Comparison of ENCODE assay signal across 9 mouse cellular contexts in the genomic region with DNA sequence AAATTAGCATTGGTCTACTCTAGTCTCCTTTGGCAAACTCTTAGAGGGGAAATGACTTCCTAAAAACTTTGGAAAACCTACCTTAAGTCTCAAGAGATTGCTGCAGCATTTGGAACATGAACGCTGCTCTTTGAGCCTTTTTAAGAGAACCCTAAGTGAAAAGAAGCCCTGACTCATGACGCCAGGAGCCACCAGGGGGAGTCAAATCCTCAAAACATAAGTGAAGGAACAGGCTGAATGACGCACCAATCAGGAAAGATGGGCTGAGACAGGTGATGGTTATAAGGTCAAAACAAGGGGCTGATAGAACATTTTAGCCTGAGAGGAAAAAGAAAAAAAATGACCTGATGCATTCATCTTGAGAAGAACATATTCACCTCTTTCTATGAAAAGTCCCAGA.
DNase-seq lines count a peak whose midpoint lies in the region; ATAC-seq and TF ChIP-seq lines count a peak whose summit lies in the region.
"Had no signal": no experiment of that assay in that cellular context is flagged by ENCODE, and none has a peak within 500 bp of the region (broad histone marks: within the 10 kb centered on the region; RNA-seq: fewer than 3 reads in every experiment).

No protein-coding gene starts in this region.

- ATAC-seq in midbrain, embryonic 15.5 days (replicated peaks) = peak; percentile 86

- no peaks in the 10 kb centered on the region for H3K36me3 ChIP-seq in heart, adult 2 months (ENCODE audit: control insufficient read depth, insufficient read depth, low read length)
- H3K36me3 ChIP-seq in midbrain, embryonic 15.5 days (replicated peaks) = no peaks in the 10 kb centered on the region
- H3K36me3 ChIP-seq: G1E had no signal

- DNase-seq in heart, adult 2 months = peak; percentile 57 to 74
- DNase-seq in heart, postnatal 25 days (ENCODE audit: low spot score) = no peak
- DNase-seq in adrenal gland, postnatal 4 days (ENCODE audit: low spot score in 2 of 2) = peak; percentile 9 to 44
- peak; percentile 71 to 79 for DNase-seq in heart, postnatal 14 days
- DNase-seq in left cerebral cortex, adult 18-20 months (ENCODE audit: low spot score in 2 of 2) = peak; percentile 83 to 84
- peak; percentile 19 to 52 for DNase-seq in spleen, postnatal 14 days (ENCODE audit: low spot score in 2 of 2)

- H3K4me3 ChIP-seq in heart, adult 2 months = no peak overlapping the region
- no peak overlapping the region for H3K4me3 ChIP-seq in embryonic fibroblast, embryonic 13.5 days (ENCODE audit: insufficient read depth, low read length)
- no peak overlapping the region for H3K4me3 ChIP-seq in midbrain, embryonic 15.5 days

- no peaks in the 10 kb centered on the region for H3K27me3 ChIP-seq in heart, adult 2 months (ENCODE audit: control insufficient read depth, insufficient read depth, low read length)
- H3K27me3 ChIP-seq in midbrain, embryonic 15.5 days (replicated peaks) = no peaks in the 10 kb centered on the region

- H3K9me3 ChIP-seq in midbrain, embryonic 15.5 days = no peaks in the 10 kb centered on the region
- H3K9me3 ChIP-seq: G1E had no signal

- no peaks in the 10 kb centered on the region for H3K79me2 ChIP-seq in heart, adult 2 months (replicated peaks; ENCODE audit: control insufficient read depth, insufficient read depth, low read length)

- no peak overlapping the region for H3K27ac ChIP-seq in heart, adult 2 months
- no peak overlapping the region for H3K27ac ChIP-seq in embryonic fibroblast, embryonic 13.5 days (ENCODE audit: insufficient read depth, low read length)
- no peak overlapping the region for H3K27ac ChIP-seq in midbrain, embryonic 15.5 days

- H3K4me2 ChIP-seq in midbrain, embryonic 15.5 days = no peak overlapping the region

- H3K9ac ChIP-seq in heart, adult 2 months (ENCODE audit: low read depth, low read length) = no peak overlapping the region
- H3K9ac ChIP-seq in midbrain, embryonic 15.5 days = no peak overlapping the region

- WGBS in heart, adult 2 months = 4% methylated on average over 3 of the region's 3 CpGs
- 9% methylated on average over 3 of the region's 3 CpGs for WGBS in midbrain, embryonic 15.5 days

- TF ChIP-seq CTCF in heart, adult 2 months (IDR thresholded peaks at IDR 0.05) = no peak; the same call in none of the 2 replicates
- peak; percentile 40 for TF ChIP-seq CTCF in embryonic fibroblast, embryonic 13.5 days (IDR thresholded peaks at IDR 0.05; ENCODE audit: borderline replicate concordance, insufficient read depth, low read length)

- intact Hi-C loops in heart, adult 2 months (cut with DNase I) = loop anchor here (1.0 to 5.0 kb wide), 4 partner anchors 163 to 518 kb away; no protein-coding TSS in a partner anchor
- intact Hi-C loops in heart, postnatal 25 days (cut with DNase I) = loop anchor here (1.0 to 10.0 kb wide), 3 partner anchors 240 to 518 kb away; no protein-coding TSS in a partner anchor
- intact Hi-C loops in heart, postnatal 14 days (cut with DNase I) = loop anchor here (1.0 to 5.0 kb wide), 3 partner anchors 243 to 518 kb away; no protein-coding TSS in a partner anchor

- TF ChIP-seq EP300 in heart, adult 2 months (IDR thresholded peaks at IDR 0.05; ENCODE audit: insufficient read depth, low read depth, low read length) = 0 out of 2 replicates have a peak, but pooled peaks have one; percentile 25

- H3K4me1 ChIP-seq in heart, adult 2 months (ENCODE audit: control insufficient read depth, insufficient read depth, low read length) = no peaks in the 10 kb centered on the region
- H3K4me1 ChIP-seq in embryonic fibroblast, embryonic 13.5 days (ENCODE audit: control insufficient read depth, insufficient read depth, low read length) = no peaks in the 10 kb centered on the region
- no peaks in the 10 kb centered on the region for H3K4me1 ChIP-seq in midbrain, embryonic 15.5 days

- TF ChIP-seq POLR2A in heart, adult 2 months (IDR thresholded peaks at IDR 0.05; ENCODE audit: insufficient read depth, low read depth, low read length) = no peak
- TF ChIP-seq POLR2A in embryonic fibroblast, embryonic 13.5 days (IDR thresholded peaks at IDR 0.05; ENCODE audit: low read depth, low read length) = no peak
